Mouse (Mus musculus) thymus, adult 18-20 months (tissue): ENCODE results near the gene Rack1.

Experiments
- DNase-seq, 2 experiments: peaks; one replicate each; pipeline ENCODE4 v3.0.0; 2022; ENCODE audit warnings: mixed read lengths in 2 of 2

Gene Rack1

DNA sequence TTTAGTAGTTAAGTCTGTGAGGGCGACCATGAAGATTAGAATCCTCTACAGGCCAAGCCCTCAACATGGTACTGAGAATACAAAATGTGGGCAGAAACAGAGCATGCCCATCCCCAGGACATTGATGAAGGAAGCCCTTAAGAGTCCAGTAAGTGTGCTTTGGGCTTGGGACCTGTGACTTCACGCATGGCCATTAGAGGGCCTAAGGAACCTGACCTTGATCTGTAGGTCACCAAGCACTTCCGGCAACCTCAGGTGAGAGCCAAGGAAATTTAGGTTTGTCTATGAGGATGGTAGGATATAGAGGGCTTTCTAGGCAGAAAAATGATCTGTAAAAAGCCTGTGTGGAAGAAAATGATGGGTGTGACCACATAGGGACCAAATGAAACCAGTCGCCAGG lies 3.8 kb upstream of the Rack1 start:
- no peak for DNase-seq

DNA sequence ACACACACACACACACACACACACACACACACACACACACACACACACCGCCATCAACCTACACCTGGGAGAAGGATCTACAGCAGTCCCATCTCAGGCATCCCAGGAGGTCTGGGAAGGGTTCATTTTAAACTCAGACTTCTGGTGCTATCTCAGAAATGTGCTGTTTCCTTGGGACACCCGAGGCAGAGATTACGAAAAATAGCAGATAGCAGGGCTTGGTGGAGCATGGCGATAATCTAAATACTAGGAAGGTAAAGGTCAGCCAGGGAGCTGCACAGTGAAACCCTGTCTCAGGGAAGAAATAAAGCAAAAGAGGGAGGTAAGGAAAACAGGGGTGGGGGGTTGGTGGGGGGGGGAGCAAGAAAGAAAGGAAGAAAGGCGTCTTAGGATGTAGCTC lies 2.8 kb upstream of the Rack1 start:
- no peak for DNase-seq

DNA sequence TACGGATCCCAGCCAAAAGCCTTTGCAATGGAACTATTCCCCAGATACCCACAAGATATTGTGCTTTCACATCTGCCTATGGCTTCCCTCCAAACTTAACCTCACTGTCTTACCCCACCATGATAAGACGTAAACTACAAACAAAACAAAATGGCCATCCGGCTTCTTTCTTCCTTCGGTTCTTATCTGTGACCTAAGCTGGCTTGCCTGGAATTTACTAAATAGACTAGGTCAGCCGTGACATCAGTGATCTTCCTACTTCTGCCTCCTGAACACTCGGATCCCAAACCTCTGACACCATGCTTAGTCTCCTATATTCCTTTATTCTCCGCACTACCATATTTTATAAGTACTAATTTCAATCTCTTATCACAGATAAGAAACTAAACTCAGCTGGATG lies 1.8 kb upstream of the Rack1 start:
- DNase-seq: no peak

DNA sequence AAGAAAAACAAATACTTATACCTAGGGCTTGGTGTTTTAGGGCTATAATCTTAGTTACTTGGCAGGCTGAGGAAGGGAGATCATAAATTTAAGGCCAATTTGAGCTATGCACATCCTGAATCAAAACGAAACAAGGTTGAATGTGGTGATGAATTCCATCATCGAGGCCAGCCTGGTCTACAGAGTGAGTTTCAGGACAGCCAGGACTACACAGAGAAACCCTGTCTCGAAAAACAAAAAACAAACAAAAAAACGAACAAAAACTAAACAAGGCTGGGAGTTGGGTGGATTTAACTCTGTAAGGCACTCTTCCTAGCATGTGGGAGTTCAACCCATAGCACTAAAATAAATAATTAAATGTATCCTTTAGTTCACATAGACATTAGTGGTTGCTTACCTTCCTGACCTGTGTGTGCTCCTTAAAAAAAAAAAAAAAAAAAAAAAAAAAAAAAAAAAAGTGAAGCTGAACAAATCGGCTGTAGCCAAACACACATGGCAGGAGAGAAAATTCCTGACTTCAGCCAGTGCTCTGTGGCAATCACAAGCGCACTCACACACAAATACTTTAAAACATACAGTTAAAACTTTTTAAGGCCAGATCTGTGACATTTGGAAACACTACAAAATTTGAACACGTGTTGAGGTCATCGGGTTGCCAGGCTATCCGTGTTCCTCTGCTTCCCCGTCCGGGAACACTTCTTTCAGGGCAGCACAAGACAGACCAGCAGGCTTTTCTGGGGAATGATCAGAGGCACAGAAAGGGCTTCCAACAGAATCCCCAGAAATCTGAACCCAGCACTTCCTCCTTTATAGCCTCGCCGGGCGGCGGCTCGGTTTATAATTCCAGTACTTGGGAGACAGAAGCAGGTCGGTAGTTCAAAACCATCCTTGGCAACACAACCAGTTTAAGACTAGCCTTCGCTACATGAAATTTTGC lies 880 bp upstream of the Rack1 start:
- no peak for DNase-seq

DNA sequence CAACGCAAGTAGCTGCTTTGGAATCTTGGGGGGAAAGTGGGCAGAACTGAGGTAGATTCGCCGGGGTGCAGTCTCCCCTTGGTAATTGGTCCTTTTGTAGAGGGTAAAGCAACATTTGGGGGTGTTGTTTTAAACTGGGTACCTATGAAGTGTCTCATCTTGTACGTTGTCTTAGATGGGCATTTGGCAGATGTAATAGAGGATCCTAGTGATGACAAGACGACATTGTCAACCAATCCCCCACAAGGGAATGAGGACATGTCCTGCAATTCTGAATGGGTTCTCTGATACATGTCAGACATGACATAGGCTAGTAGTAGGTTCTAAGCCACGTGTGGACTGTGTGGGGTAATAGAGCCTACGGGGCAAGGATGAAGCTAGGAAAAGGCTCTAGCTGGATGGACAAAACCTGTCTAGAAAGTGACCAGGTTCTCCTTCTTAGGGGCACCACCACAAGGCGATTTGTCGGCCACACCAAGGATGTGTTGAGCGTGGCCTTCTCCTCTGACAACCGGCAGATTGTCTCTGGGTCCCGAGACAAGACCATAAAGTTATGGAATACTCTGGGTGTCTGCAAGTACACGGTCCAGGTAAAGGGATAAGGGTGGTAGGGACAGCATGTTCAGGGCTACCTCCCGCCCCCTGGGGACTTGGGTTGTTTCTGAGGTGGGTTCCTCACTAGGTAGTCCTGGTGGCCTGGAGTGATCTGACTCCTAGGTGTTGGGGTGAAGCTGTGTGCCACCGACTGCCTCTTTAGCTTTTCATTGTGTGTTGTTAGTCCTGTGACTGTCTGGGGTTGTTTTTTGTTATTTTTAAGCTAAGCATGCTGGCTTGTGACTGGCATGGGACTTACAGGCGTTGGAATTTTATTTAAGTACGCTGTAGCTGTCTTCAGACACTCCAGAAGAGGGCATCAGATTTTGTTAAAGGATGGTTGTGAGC lies 2.0 kb downstream of the Rack1 start:
- no peak for DNase-seq

DNA sequence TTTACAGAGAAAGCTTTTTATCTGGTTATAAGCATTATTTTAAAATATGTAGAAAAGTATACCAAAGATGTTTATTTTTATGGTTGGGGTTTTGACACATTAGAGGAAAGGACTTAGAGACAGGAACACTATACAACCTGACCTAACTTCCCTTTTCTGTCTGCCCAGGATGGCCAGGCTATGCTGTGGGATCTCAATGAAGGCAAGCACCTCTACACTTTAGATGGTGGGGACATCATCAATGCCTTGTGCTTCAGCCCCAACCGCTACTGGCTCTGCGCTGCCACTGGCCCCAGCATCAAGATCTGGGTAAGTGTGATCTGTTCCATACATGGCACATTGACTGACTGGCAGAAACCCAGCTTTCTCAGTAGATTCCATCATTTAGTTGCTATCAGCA lies 3.9 kb downstream of the Rack1 start:
- no peak for DNase-seq

DNA sequence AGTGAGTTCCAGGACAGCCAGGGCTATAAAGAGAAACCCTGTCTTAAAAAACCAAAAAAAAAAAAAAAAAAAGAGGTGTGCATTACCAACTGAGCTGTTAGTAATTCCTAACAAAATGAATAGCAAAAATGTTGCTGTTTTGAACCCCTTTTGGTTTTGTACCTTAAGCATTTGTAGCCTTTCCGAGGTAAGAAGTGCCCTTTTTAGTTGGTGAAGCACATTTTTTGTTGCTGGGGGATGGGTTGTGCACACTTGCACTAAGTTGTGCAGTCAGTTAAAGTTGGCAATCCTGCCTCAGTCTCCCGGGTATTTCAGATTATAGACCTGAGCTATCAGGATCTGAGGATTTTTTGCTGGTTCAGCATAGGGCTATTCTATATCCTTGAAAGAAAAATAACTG lies 4.8 kb downstream of the Rack1 start:
- no peak for DNase-seq

DNA sequence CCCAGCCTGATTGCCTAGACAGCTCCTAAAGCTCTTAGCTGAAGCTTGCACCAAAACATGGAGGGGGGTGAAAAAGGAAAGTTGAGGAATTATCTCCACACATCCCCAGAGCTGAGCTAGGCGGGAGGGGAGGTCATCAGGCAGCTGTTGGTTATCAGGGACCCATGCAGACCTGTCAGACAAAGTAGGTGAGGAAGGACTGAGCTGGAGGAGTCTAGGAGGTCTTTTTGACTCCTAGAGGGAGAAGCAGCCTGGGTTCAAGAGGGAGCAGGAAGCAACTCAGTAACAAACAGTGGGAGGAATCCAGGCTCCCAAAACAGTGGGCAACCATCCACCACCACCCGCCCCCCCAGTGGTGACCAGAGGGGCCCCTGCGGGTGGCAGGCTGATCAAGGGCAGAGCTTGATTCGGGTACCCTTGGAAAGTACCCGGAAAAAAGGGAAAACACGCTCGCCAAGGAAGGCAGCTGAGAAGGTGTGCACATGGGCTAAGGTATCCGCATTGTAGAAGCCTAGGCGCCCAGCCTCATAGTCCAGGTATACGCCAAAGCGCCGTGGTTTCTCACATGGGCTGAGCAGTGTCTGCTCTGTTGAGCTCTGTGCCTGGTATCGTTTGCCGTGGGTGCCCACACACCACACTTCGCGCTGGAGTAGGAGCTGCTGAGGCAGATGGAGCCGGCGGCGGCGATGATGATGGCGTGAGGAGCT lies 6.9 kb downstream of the Rack1 start:
- DNase-seq: no peak

DNA sequence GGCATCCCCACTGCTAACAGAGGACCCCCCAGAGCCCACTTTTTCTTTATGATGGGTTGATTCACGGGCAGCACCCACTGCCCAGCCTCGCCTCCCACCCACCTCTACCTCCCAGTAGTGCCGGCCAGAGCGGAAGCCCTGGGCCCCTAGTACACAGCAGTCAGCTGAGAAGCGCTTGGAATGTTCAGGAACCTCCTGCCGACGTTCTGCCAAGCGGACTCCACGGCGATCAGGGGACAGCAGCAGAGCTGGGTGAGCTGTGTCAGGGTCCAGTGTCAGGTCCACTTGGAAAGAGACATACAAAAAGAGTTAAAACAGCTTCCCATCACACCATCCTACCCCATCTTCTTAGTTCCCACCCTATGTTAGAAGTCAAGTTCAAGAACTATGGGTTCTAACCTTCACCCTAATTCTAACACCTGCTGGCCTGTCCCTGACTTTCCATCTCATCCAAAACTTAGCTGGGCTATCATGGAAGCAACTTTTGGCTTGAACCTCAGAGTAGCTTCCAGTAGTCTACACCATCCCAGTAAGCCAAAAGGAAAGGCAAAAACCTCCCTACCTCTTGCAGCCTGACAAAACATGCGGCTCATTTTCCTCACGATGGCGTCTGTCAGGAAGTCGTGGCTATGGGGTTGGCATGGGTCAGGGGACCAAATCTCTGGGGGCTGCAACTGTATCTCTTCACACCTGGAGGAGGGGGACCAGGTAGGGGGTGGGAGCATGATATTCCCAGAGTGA lies 7.6 kb downstream of the Rack1 start:
- no peak for DNase-seq

DNA sequence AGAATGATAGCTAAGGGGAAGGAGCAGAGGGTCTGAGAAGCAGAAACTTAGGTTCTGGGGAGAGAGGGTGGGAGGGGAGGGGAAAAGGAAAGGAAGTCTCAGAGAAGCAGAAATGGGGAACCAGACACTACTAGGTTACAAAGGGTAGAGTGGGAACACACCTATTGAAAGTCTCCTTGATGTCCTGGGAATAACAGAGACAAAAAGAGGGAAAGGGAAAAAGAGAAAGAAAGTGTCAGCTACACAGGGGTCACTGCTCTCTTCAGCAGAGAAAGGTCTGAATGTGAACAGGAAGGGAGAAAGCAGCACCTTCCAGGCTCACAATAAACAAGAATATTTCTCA lies 8.1 kb downstream of the Rack1 start:
- DNase-seq: no peak

DNA sequence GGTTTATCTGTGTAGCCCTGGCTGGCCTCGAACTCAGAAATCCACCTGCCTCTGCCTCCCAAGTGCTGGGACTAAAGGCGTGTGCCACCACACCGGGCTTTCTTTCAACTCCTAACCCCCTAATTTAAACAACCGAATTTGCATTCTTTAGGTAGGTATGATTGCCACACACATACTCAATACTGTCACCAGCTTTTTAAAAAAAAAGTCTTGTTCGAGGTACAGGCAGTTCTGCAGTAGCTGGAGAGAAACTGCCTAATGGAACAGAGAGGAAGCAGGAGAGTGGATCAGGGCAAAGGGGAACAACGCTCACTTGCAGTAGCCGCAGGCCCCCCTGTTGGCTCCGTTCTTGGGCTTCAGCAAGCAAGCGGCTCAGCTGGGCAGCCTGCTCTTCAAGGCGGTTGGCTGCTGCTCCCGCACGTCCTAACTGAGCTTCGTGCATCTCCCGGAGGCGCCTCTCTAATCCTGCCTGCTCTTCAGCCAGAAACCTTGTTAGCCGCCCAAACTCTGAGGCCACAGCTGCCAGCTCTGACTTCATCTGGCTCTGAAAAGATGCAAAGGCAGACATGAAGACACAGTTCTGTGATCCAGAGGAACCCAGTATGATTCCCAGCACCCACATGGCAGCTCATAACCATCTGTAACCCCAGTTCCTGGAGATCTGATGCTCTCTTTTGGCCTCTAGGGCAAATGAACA lies 8.8 kb downstream of the Rack1 start:
- DNase-seq: no peak

DNA sequence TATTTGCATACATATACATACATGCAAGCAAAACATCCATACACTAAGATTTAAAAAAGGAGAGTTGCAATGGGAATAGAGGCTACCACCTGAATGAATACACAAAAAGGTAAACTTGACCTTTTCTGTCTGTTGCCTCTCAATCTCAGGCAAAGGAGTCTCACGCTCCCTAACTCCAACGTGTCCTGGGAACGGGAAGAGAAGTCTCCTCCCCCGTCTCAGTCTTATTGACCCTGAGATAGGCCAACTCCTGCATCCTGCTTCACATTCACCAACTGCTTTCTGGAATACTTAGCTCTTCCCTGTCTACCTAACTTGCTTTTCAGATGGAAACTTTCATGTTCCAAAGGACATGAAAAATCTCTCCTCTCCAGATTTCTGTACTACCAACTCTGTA lies 9.3 kb downstream of the Rack1 start:
- no peak for DNase-seq

DNA sequence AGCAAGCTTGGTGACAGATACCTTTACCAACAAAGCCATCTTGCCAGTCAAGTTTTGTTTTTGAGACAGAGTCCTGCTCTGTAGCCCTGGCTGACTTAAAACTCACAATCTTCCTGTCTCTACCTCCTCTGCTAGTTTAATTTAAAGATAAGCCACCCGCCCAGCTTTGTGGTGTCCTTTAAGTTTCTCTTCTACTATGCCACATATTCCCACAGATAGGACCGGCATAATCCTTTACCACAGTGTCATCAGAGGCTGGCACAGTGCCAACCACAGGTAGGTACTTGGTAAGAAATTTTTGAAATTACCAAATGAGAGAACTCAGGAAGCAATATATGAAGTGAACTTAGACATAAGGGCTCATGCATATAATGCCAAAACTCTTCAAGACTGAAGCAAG lies 10.0 kb downstream of the Rack1 start:
- no peak for DNase-seq

DNA sequence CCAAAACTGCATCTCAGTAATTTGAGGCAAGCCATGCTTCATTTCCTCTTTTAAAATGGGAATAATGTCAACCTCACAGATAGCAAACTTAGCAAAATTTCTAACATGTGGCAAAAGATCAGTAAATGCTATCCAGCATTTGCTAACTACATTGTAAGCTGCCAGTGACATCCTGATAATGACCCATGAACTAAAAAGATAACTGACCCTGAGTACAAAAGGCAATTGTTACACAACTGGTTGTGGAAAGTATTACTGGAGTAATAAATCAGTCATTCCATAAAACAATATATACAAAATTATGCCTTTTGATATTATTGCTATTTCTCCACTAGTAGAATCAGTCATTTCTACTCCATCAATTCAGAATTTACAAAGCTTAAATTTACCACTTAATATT lies 13.7 kb downstream of the Rack1 start:
- DNase-seq: no peak

DNA sequence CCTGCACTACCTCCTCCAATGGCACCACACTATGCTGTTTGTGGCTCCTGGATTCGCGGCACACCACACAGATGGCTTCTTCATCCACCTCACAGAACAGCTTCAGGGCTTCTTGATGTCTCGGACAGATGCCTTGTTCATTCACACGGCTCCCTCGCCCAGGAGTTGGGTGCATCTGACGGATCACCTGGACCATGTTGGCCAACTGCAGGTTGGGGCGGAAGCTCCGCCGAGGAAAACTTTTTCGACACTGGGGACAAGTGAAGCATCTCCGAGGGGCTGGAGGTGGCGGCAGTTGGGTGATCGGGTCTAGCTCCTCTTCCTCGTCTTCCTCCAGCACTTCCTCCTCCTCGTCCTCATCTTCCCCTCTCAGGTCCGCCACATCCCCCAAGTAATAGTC lies 15.7 kb downstream of the Rack1 start:
- DNase-seq: peak; percentile 23 to 32

DNA sequence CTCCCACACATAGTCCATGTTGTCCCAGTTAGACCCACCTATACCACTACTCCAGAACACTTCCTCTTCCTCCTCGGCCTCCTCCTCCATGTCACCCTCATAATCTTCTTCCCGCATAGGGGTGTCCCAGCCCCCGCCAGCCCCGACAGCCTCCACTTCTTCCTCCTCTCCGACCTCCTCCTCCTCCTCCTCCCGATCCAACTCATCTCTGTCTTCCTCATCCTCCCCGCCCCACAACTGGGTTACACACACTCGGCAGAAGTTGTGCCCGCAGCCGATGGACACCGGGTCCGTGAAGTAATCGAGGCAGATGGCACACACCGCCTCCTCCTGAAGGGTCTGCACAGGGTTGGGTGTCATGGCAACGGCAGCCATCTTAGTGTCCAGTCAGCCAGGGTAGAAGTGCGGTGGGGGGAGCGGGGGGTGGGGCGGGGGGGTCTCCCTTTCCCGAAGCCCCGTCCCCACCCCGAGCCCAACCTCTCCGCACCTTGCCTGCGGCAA lies 16.2 kb downstream of the Rack1 start:
- DNase-seq: peak; percentile 38 to 68

DNA sequence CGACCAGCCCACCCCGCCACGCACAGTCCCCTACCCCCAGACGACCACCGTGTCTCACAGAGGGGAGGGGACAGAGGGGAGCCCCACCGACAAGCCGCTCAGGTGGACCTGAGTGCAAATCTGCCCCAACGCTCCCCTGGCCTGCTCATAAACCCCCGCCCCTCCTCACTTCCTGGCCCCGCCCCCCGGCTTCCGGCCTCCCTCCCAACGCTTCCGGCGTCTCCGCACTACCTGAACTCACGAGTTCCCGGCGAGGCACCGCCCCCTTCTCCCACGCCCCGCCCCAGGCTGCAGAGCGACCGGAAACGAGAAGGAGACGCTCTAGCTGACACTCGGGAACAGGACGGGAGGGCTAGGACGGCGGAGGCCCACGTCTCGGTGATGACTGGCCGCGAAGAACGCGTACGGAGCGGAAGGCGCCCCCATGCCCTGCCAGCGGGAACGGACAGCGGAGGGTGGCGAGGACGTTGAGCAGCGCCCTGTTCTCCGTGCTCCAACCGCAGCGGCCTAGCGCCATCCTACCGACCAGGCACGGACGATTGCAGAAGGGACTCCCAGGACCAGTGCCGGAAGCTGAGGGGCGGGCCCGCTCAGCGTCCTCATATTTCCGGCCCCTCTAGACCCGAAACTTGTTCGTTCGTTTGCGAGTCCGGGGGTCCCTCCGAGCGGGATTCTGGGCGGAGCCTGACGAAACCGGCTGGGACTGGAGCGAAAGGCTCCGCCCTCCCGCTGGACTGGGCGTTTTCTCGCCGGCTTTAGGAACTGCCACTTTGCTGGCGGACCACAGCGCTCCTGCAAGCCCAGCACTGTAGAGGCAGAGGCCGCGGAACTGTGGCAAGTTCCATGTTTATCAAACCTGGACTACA lies 16.9 kb downstream of the Rack1 start, which contains the start of gene Trim41:
Gene Trim41 (minus strand): TSS at position 554 of the 866 bp plus-strand sequence.
- DNase-seq: peak; percentile 99

DNA sequence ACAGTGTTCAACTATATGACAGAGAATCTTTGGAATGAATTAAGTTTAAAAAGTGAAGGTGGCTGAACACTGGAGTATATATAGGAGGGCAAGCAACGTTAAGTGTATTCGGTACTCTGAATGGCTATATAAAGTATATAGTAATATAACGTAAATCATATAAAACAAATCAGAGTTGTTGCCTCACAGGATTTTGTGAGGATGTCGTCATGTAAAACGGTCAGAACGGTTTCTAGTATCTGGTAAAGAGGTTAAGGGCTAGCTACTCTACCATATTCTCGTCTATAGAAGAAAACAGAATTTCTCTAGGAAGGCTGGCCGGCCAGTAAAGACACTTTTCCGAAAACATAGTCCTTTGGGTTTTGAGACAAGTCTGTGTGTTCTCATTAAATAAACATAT lies 17.7 kb downstream of the Rack1 start:
- DNase-seq: no peak

DNA sequence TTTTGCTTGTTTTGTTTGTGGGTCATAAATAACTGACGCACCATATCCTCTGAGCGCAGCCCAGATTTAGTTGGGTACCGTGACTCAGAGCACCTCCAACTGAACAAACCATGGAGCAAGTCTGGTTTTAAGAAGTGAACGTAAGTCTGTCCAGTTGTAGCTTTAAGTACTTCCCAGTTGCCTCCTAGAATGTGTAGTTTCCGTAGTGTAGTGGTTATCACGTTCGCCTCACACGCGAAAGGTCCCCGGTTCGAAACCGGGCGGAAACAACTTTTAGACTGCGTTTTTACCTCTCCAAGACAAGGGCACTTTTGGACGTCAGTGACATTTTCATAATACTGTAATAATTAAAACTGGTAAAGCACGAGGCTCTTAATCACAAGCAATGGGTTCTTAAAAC lies 18.2 kb downstream of the Rack1 start:
- DNase-seq: peak; percentile 50 to 70

DNA sequence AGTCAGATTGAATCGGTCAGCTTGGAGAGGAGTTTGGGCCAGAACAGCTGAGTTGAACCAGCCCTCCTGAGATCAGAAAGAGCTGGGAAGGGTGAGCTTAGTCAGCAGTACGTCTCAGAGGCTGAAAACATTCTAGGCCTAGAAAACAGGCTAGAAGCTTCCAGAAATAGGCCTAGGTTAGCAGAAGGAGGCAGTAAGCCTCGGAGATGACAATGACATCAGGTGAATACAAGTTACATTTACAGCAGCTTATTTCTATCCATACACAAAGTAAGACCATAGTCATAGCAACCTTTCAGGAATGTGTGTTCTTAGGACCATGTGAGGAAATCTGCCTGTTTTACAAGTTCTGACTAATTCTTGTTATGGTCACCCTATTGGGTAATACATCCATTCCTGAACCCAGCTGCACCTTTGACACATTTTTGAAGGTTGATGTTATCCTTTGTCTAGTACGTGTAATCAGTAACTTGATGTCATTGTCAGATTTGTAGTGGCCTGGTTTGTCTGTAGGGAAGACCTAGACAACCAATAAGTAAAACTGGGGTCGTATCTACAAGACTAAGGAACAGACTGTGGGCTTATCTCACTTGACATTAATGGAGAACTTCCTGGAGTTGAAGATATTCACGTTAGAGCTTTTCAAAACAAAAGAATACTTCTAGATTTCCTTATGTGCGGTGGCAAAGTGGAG lies 19.6 kb downstream of the Rack1 start:
- DNase-seq: no peak
